Mouse (Mus musculus) lung, adult 2 months (tissue): ENCODE measurements around the gene Gpatch4. TPM values are rescaled to one million over a fixed set of nuclear protein-coding genes. Genes with fewer than 3 reads are reported as not detected.

Experiments
- DNase-seq: peaks from one replicate; pipeline ENCODE4 v3.0.0; 2022
- H3K4me1 ChIP-seq: fragments of 200-500 bp; 2 replicates; pipeline ENCODE4 v1.6.1; 2011; ENCODE audit warnings: low read length; ENCODE audit not compliant: control insufficient read depth, insufficient read depth
- H3K4me3 ChIP-seq: fragments of 200-500 bp; replicated peaks from 2 replicates; pipeline ENCODE3; 2011; ENCODE audit warnings: low read depth, mild to moderate bottlenecking, control low read depth, low read length; ENCODE audit errors: extremely low read depth
- CTCF ChIP-seq: fragments of 200-500 bp; IDR thresholded peaks from 2 replicates; pipeline ENCODE4 v1.5.1; 2011; ENCODE audit warnings: mild to moderate bottlenecking, low read length, control low read depth; ENCODE audit not compliant: insufficient read depth
- POLR2A ChIP-seq: fragments of 200-500 bp; IDR thresholded peaks from 2 replicates; pipeline ENCODE4 v1.6.1; 2011; ENCODE audit warnings: low read depth, mild to moderate bottlenecking, control low read depth, low read length, borderline replicate concordance; ENCODE audit errors: extremely low read depth
- WGBS: fragments of 180-500 bp; shearing (Covaris S2); methylation state at CpG from one replicate; pipeline ENCODE4 v1.1.7; 2018; 5-methylcytosine and 5-hydroxymethylcytosine counted together
- polyA plus RNA-seq: library from polyadenylated mRNA; depleted of rRNA; stranded (reverse); fragments of >200 nt; gene quantifications from 2 replicates; pipeline ENCODE4 v1.2.3, GENCODE M21; 2012

Gpatch4 gene
- polyA plus RNA-seq, 1 experiment, result 7.2 TPM

GRCm38 (mm10) chr3:88074351-88074750 lies 31.4 kb downstream of the Gpatch4 start:
- TF ChIP-seq CTCF, result no peak
- no peak for TF ChIP-seq POLR2A
- 69% methylated on average over 2 of the region's 2 CpGs for WGBS
- H3K4me3 ChIP-seq, result no peak overlapping the region

GRCm38 (mm10) chr3:88074766-88075165 lies 31.9 kb downstream of the Gpatch4 start:
- no peak for DNase-seq
- WGBS, result 82% methylated on average over 8 of the region's 8 CpGs
- Histone ChIP-seq H3K4me3 (no peak overlapping the region), H3K4me1 (no peaks in the 10 kb centered on the region)
- TF ChIP-seq CTCF (no peak), POLR2A (no peak)

More at GRCm38 (mm10) chr3:88074351-88074750, 31.4 kb downstream of the Gpatch4 start:
- DNase-seq, result no peak
- no peaks in the 10 kb centered on the region for H3K4me1 ChIP-seq

GRCm38 (mm10) chr3:88077441-88077840 lies 34.5 kb downstream of the Gpatch4 start:
- WGBS, result 28% methylated on average over 8 of the region's 8 CpGs
- H3K4me3 ChIP-seq, result no peak overlapping the region
- TF ChIP-seq CTCF (no peak), POLR2A (no peak)
- H3K4me1 ChIP-seq, result peaks cover 2% of the 10 kb centered on the region; the same call in 1 of the 2 replicates
- no peak for DNase-seq

DNA sequence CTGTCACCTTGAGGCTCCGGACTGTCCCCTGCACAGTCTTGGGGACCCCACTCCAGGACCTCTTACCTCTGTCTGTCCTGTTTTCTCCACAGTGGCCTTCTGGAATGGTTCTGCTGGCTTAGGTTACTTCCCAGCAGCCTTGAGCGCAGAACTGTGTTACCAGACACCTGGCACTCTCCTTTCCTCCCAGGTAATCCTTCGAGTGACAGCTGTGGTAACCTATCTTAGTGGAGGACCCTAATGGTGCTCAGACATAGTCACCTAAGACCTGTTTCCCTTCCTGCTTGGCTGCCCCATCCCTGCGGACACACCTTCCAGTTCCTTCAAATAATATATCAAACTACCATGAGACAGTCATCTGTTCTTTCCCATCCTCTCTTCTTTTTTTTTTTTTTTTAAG lies 35.3 kb downstream of the Gpatch4 start, which contains the start of gene Ttc24:
Gene Ttc24, minus strand, starts transcription at position 101 of the 400 bp plus-strand sequence.
- Histone ChIP-seq H3K4me1 (peaks cover 2% of the 10 kb centered on the region; the same call in 1 of the 2 replicates), H3K4me3 (no peak within 1 kb of the TSS)
- no peak for DNase-seq
- TF ChIP-seq CTCF (no peak), POLR2A (no peak)
- 82% methylated on average over 4 of the region's 4 CpGs for WGBS

DNA sequence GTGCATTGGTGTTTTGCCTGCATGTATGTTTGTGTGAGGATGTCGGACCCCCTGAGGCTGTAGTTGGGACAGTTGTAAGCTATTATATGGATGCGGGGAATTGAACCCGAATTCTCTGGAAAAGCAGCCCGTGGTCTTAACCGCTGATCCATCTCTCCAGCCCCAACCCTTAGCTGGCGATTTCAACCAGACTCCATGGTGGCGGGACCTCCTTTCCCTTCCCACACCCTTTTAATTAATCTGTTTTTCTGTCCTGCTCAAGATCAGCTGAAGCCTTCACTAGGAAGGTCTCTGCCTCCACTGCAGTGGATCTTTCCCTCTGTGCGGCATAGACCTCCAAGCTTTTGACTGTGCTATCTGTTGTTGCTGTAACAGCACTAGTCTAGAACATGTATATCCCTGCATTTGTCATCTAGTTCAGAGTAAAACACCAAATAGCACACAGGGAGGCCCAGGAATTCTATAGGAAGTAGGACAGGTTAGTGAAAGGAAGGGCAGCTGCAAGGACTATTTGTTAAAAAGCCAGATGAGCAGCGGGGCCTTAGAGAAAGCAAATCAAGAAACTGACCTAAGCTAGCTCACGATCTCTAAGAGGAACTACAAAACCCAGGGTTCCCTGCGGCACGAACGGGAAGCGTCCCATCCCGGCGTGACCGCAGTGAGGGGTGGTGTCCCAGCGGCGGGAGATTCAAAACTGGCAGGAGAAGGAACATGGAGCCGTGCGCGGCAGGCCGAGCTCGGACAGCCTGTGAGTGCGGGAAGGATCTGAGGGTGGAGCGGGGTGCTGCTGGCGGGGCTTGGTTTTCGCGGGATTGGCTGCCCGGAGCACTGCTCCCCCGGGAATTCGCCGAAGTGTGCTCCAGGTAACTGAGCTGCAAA lies 38.7 kb downstream of the Gpatch4 start, which contains the start of gene Iqgap3:
Gene Iqgap3, plus strand, starts transcription at position 627 of the 879 bp plus-strand sequence.
- TF ChIP-seq POLR2A (no peak), CTCF (no peak)
- H3K4me1 ChIP-seq, result peaks cover 2% of the 10 kb centered on the region; the same call in 1 of the 2 replicates
- peak; percentile 83 for DNase-seq
- H3K4me3 ChIP-seq, result peak within 1 kb of the TSS; percentile 7
- WGBS, result 20% methylated on average over 33 of the region's 33 CpGs

- Histone ChIP-seq H3K4me1 (peaks cover 2% of the 10 kb centered on the region; the same call in 1 of the 2 replicates), H3K4me3 (no peak overlapping the region)
- DNase-seq, result no peak
- 1% methylated on average over 13 of the region's 13 CpGs for WGBS
- no peak for TF ChIP-seq CTCF
- no peak for TF ChIP-seq POLR2A
These were observed 39.3 kb downstream of the Gpatch4 start for GRCm38 (mm10) chr3:88082224-88082618.

GRCm38 (mm10) chr3:88082663-88083062 lies 39.8 kb downstream of the Gpatch4 start:
- no peak for DNase-seq
- no peak for TF ChIP-seq POLR2A
- Histone ChIP-seq H3K4me3 (no peak overlapping the region), H3K4me1 (peaks cover 2% of the 10 kb centered on the region; the same call in 1 of the 2 replicates)
- WGBS, result 1% methylated on average over 4 of the region's 4 CpGs

DNA sequence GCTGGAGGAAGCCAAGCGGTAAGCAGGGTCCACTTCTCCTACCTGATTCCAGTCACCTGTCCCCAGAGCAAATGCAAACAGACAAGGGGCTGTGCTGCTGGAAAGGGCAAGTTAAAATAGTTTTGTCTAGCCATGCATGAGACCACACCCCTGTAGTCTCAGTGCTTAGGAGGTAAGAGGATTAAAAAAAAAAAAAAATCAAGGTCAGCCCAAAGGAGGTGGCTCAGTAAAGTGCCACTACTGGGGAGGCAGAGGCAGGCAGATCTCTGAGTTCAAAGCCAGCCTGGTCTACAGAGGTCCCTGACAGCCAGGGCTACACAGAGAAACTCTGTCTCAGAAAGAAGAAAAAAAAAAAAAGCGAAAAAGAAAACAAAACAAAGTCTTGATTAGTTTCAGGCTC lies 41.1 kb downstream of the Gpatch4 start:
- Histone ChIP-seq H3K4me1 (peaks cover 2% of the 10 kb centered on the region; the same call in 1 of the 2 replicates), H3K4me3 (no peak overlapping the region)
- DNase-seq, result no peak
- whole genome bisulfite sequencing, result 90% methylated on average over 2 of the region's 2 CpGs
- TF ChIP-seq CTCF (no peak), POLR2A (no peak)

DNA sequence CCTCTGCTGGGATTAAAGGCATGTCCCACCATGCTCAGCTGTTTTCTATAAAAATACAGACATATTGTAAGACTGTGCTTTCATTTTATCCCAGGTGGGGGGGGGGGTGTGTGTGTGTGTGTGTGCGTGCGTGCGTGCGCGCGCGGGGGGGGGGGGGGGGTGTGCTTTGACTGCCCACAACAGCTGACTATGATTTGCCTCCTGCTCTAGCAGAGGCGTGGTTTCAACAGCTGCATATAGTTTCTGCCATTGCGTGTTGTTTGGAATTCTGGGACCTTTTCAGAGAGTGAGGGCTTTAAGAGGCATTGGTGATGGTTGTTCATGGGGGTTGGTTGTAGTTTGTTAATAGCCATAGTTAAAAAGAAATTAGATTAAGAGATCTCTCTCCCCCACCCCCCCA lies 42.6 kb downstream of the Gpatch4 start:
- peaks cover 2% of the 10 kb centered on the region; the same call in 1 of the 2 replicates for H3K4me1 ChIP-seq

DNA sequence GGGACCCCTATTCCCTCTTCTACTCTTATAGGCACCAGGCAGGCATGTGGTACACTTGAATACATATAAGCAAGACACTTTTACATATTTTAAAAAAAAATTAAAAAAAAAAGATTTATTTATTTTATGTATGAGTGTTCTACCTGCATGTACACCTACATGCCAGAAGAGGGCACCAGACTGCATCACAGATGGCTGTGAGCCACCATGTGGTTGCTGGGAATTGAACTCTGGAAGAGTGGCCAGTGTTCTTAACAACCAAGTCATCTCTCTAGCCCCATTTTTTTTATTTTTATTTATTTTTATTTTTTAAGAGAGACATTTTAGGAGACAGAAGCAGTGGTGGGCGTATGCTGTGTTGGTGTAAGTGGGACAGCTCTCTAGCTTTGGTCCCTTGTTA lies 44.8 kb downstream of the Gpatch4 start:
- DNase-seq, result no peak
- 90% methylated on average over 1 of the region's 1 CpGs for WGBS

More for the DNA sequence above, 42.6 kb downstream of the Gpatch4 start:
- no peak for DNase-seq
- TF ChIP-seq POLR2A, result no peak
- no peak for TF ChIP-seq CTCF
- H3K4me3 ChIP-seq, result no peak overlapping the region
- 92% methylated on average over 9 of the region's 9 CpGs for WGBS

More for the DNA sequence above, 44.8 kb downstream of the Gpatch4 start:
- TF ChIP-seq POLR2A, result no peak
- peak; percentile 78 for TF ChIP-seq CTCF
- H3K4me1 ChIP-seq, result no peaks in the 10 kb centered on the region
- H3K4me3 ChIP-seq, result no peak overlapping the region
